Mouse (Mus musculus) kidney, adult 2 months (tissue): ENCODE results near the gene Nynrin.
A peak's percentile ranks its signal among the peaks of the same experiment; 100 is the strongest.

ENCODE experiments used
- CTCF ChIP-seq: fragments of 200-500 bp; conservative IDR thresholded peaks from 2 replicates; pipeline ENCODE4 v1.5.1; 2011; ENCODE audit warnings: low read depth, mild to moderate bottlenecking, control low read depth, low read length, moderate library complexity, mixed read lengths; ENCODE audit not compliant: insufficient read depth, insufficient read length
- POLR2A ChIP-seq: fragments of 200-500 bp; IDR thresholded peaks from one replicate; pipeline ENCODE4 v1.6.1; 2011; ENCODE audit warnings: low read depth, low read length, control low read depth

DNA sequence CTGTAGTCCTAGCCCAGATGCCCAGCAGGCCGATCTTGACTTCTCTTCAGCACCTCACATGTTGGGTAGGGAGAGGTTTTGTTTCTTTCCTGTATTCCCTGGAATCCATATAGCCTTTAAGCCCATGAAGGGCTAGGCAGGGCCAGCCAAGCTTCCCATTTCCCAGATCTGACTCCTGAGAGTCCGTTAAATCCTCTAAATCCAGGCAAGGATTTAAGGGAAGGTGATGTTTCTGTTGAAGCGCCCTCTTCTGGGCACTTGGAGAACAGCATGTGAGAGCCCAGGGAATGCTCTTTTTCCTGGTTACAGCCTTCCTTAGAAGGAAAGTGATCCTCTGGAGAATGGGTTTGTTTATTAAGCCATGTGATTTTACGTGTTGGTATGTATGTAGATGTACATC lies 13.2 kb downstream of the Nynrin start:
- peak; percentile 67 for TF ChIP-seq CTCF
- TF ChIP-seq POLR2A = no peak
